Mouse (Mus musculus): Measurements from ENCODE around the gene Slc30a1.

DNA sequence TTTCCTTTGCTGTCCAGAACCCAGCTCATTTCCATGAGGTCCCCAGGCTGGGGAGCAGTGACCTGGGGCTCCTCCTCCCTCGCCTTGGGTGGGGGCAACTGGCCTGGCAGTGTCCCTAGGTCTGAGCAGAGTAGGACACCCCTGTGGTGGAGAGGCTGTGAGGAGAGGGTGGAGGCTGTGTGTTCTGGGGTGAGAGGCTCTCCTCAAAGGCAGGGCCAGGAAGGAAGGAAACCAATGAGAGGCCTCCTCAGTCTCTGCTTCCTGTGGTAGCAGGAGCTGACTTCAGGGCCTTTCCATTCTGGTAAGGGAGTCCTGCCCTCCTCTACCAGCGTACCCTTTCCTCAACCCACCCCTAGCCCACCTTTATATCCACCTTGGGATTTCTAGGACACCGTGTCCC, 49.7 kb downstream of the Slc30a1 start:
- TF ChIP-seq POLR2A (IDR thresholded peaks at IDR 0.05; ENCODE audit: insufficient read depth, low read length) (no peak), CTCF (IDR thresholded peaks at IDR 0.05; ENCODE audit: low read depth, low read length) (no peak), EP300 (IDR thresholded peaks at IDR 0.05; ENCODE audit: insufficient read depth, low read depth, low read length) (no peak)

Measured in ES-Bruce4 (cell line).